Mouse (Mus musculus): ENCODE data around the gene Ralgds. TPM values are rescaled to one million over a fixed set of nuclear protein-coding genes. Genes with fewer than 3 reads are reported as not detected.
"Not testable (repeated sequence)": the region's sequence is repeated elsewhere in the genome, so short reads cannot be mapped to it uniquely, and the experiment has no call there.

The Ralgds gene
- not detected in 2 replicates for polyA plus RNA-seq (2012; ENCODE audit: insufficient read depth, insufficient read length, low replicate concordance, missing spikeins)

GRCm38 (mm10) chr2:28512798-28513401 lies at the start of gene Ralgds:
Gene Ralgds (plus strand): TSS chr2:28513125.
- peaks cover 29% of the 10 kb centered on the region for H3K4me1 ChIP-seq (ENCODE audit: control insufficient read depth, insufficient read depth, low read length)
- TF ChIP-seq POLR2A (IDR thresholded peaks at IDR 0.05; ENCODE audit: insufficient read depth, low read depth, low read length) (0 out of 2 replicates have a peak, but pooled peaks have one; percentile 25), CTCF (IDR thresholded peaks at IDR 0.05; ENCODE audit: insufficient read depth, low read depth, low read length) (no peak)
- under 1% methylated on average over 71 of the region's 71 CpGs for WGBS
- H3K27ac ChIP-seq (ENCODE audit: insufficient read depth, low read depth, low read length) = no peak within 1 kb of the TSS
- peak within 1 kb of the TSS; percentile 82 for H3K4me3 ChIP-seq (ENCODE audit: insufficient read depth, low read depth, low read length)

GRCm38 (mm10) chr2:28463919-28464318 lies 49.0 kb upstream of the Ralgds start:
- no peak for TF ChIP-seq CTCF (IDR thresholded peaks at IDR 0.05; ENCODE audit: insufficient read depth, low read depth, low read length)
- no peak for TF ChIP-seq POLR2A (IDR thresholded peaks at IDR 0.05; ENCODE audit: insufficient read depth, low read depth, low read length)
- H3K27ac ChIP-seq (ENCODE audit: insufficient read depth, low read depth, low read length) = no peak overlapping the region

GRCm38 (mm10) chr2:28464919-28465318 lies 48.0 kb upstream of the Ralgds start:
- peaks cover 21% of the 10 kb centered on the region for H3K4me1 ChIP-seq (ENCODE audit: control insufficient read depth, insufficient read depth, low read length)
- 88% methylated on average over 9 of the region's 9 CpGs for WGBS
- H3K4me3 ChIP-seq (ENCODE audit: insufficient read depth, low read depth, low read length) = no peak overlapping the region
- TF ChIP-seq CTCF (IDR thresholded peaks at IDR 0.05; ENCODE audit: insufficient read depth, low read depth, low read length) (no peak), POLR2A (IDR thresholded peaks at IDR 0.05; ENCODE audit: insufficient read depth, low read depth, low read length) (no peak)
- H3K27ac ChIP-seq (ENCODE audit: insufficient read depth, low read depth, low read length) = no peak overlapping the region

More at GRCm38 (mm10) chr2:28463919-28464318, 49.0 kb upstream of the Ralgds start:
- Histone ChIP-seq H3K4me1 (ENCODE audit: control insufficient read depth, insufficient read depth, low read length) (peaks cover 14% of the 10 kb centered on the region), H3K4me3 (ENCODE audit: insufficient read depth, low read depth, low read length) (no peak overlapping the region)
- WGBS = 66% methylated on average over 3 of the region's 3 CpGs

GRCm38 (mm10) chr2:28465836-28466518 lies 46.9 kb upstream of the Ralgds start, which contains the start of gene 1700007K13Rik:
Gene 1700007K13Rik (minus strand): TSS chr2:28466332.
- Histone ChIP-seq H3K4me3 (ENCODE audit: insufficient read depth, low read depth, low read length) (peak within 1 kb of the TSS; percentile 0; the same call in 1 of the 2 replicates), H3K27ac (ENCODE audit: insufficient read depth, low read depth, low read length) (no peak within 1 kb of the TSS), H3K4me1 (ENCODE audit: control insufficient read depth, insufficient read depth, low read length) (peaks cover 21% of the 10 kb centered on the region)
- TF ChIP-seq POLR2A (IDR thresholded peaks at IDR 0.05; ENCODE audit: insufficient read depth, low read depth, low read length) = no peak
- TF ChIP-seq CTCF (IDR thresholded peaks at IDR 0.05; ENCODE audit: insufficient read depth, low read depth, low read length) = no peak
- WGBS = 6% methylated on average over 25 of the region's 25 CpGs

- peaks cover 21% of the 10 kb centered on the region for H3K4me1 ChIP-seq (ENCODE audit: control insufficient read depth, insufficient read depth, low read length)
- 0 out of 2 replicates have a peak within 1 kb of the TSS, but pooled peaks have one; percentile 6 for H3K27ac ChIP-seq (ENCODE audit: insufficient read depth, low read depth, low read length)
- peak within 1 kb of the TSS; percentile 93 for H3K4me3 ChIP-seq (ENCODE audit: insufficient read depth, low read depth, low read length)
- under 1% methylated on average over 52 of the region's 52 CpGs for WGBS
- TF ChIP-seq POLR2A (IDR thresholded peaks at IDR 0.05; ENCODE audit: insufficient read depth, low read depth, low read length) (peak; percentile 77), CTCF (IDR thresholded peaks at IDR 0.05; ENCODE audit: insufficient read depth, low read depth, low read length) (peak; percentile 92)
Measured at GRCm38 (mm10) chr2:28467860-28468485, 45.0 kb upstream of the Ralgds start, which contains the start of gene Mrps2. Gene Mrps2 (plus strand): TSS chr2:28468066.

GRCm38 (mm10) chr2:28468486-28469225 lies 44.3 kb upstream of the Ralgds start:
- H3K27ac ChIP-seq (ENCODE audit: insufficient read depth, low read depth, low read length) = no peak overlapping the region
- H3K4me1 ChIP-seq (ENCODE audit: control insufficient read depth, insufficient read depth, low read length) = peaks cover 21% of the 10 kb centered on the region
- peak overlapping the region; percentile 93 for H3K4me3 ChIP-seq (ENCODE audit: insufficient read depth, low read depth, low read length)
- 51% methylated on average over 18 of the region's 18 CpGs for WGBS
- TF ChIP-seq CTCF (IDR thresholded peaks at IDR 0.05; ENCODE audit: insufficient read depth, low read depth, low read length) (no peak), POLR2A (IDR thresholded peaks at IDR 0.05; ENCODE audit: insufficient read depth, low read depth, low read length) (no peak)

- Histone ChIP-seq H3K27ac (ENCODE audit: insufficient read depth, low read depth, low read length) (no peak overlapping the region), H3K4me1 (ENCODE audit: control insufficient read depth, insufficient read depth, low read length) (peaks cover 21% of the 10 kb centered on the region), H3K4me3 (ENCODE audit: insufficient read depth, low read depth, low read length) (no peak overlapping the region)
- WGBS = 94% methylated on average over 14 of the region's 14 CpGs
- TF ChIP-seq POLR2A (IDR thresholded peaks at IDR 0.05; ENCODE audit: insufficient read depth, low read depth, low read length) (no peak), CTCF (IDR thresholded peaks at IDR 0.05; ENCODE audit: insufficient read depth, low read depth, low read length) (no peak)
Measured at GRCm38 (mm10) chr2:28469461-28469860, 43.5 kb upstream of the Ralgds start.

GRCm38 (mm10) chr2:28470591-28470990 lies 42.3 kb upstream of the Ralgds start:
- WGBS = 96% methylated on average over 2 of the region's 2 CpGs
- H3K4me1 ChIP-seq (ENCODE audit: control insufficient read depth, insufficient read depth, low read length) = peaks cover 21% of the 10 kb centered on the region
- H3K27ac ChIP-seq (ENCODE audit: insufficient read depth, low read depth, low read length) = no peak overlapping the region
- TF ChIP-seq CTCF (IDR thresholded peaks at IDR 0.05; ENCODE audit: insufficient read depth, low read depth, low read length) (no peak), POLR2A (IDR thresholded peaks at IDR 0.05; ENCODE audit: insufficient read depth, low read depth, low read length) (no peak)
- H3K4me3 ChIP-seq (ENCODE audit: insufficient read depth, low read depth, low read length) = no peak overlapping the region

GRCm38 (mm10) chr2:28472011-28472410 lies 40.9 kb upstream of the Ralgds start:
- not testable (repeated sequence) for H3K4me3 ChIP-seq (ENCODE audit: insufficient read depth, low read depth, low read length); H3K27ac ChIP-seq (ENCODE audit: insufficient read depth, low read depth, low read length)
- peaks cover 15% of the 10 kb centered on the region for H3K4me1 ChIP-seq (ENCODE audit: control insufficient read depth, insufficient read depth, low read length)
- 95% methylated on average over 8 of the region's 8 CpGs for WGBS

GRCm38 (mm10) chr2:28477993-28478392 lies 34.9 kb upstream of the Ralgds start:
- 86% methylated on average over 5 of the region's 5 CpGs for WGBS
- H3K4me3 ChIP-seq (ENCODE audit: insufficient read depth, low read depth, low read length); H3K4me1 ChIP-seq (ENCODE audit: control insufficient read depth, insufficient read depth, low read length); H3K27ac ChIP-seq (ENCODE audit: insufficient read depth, low read depth, low read length): not testable (repeated sequence)
